Mouse (Mus musculus): ENCODE data around the gene Timeless. TPM values are rescaled to one million over a fixed set of nuclear protein-coding genes. Genes with fewer than 3 reads are reported as not detected.

The Timeless gene
- total RNA-seq, 1 experiment, result 69.7 TPM

- Histone ChIP-seq H3K4me1 (ENCODE audit: control insufficient read depth in 2 of 2, insufficient read depth in 2 of 2, low read length in 2 of 2, poor library complexity in 1 of 2) (peaks cover 3 to 6% of the 10 kb centered on the region in 2 experiments; a peak in 2 of 4 replicates), H3K27ac (ENCODE audit: insufficient read depth, low read depth, low read length, poor library complexity, severe bottlenecking) (no peak overlapping the region), H3K9me3 (ENCODE audit: control insufficient read depth, insufficient read depth, low read depth, low read length) (no peaks in the 10 kb centered on the region), H3K4me3 (ENCODE audit: insufficient read depth in 1 of 2, low read depth in 1 of 2, low read length in 2 of 2, poor library complexity in 1 of 2, severe bottlenecking in 1 of 2) (no peak overlapping the region), H3K9ac (ENCODE audit: insufficient read depth, low read depth, low read length, poor library complexity, severe bottlenecking) (peak overlapping the region; percentile 20), H3K36me3 (ENCODE audit: control insufficient read depth, insufficient read depth, low read length, poor library complexity, severe bottlenecking) (no peaks in the 10 kb centered on the region)
- DNase-seq (ENCODE audit: low read depth, low spot score), result no peak
- in situ Hi-C loops (cut with MboI; ENCODE audit: low sequenced_read_pairs in 2 of 2, unreplicated experiment in 2 of 2), result no loop called here
- TF ChIP-seq MAFK (IDR thresholded peaks at IDR 0.05; ENCODE audit: insufficient read depth, low read depth, low read length) (no peak), CHD2 (IDR thresholded peaks at IDR 0.05; ENCODE audit: low read depth, low read length) (no peak), ZC3H11A (IDR thresholded peaks at IDR 0.05; ENCODE audit: borderline replicate concordance, low read depth, low read length) (no peak), HCFC1 (IDR thresholded peaks at IDR 0.05; ENCODE audit: borderline replicate concordance, insufficient read depth, low read length) (no peak), ZNF384 (IDR thresholded peaks at IDR 0.05; ENCODE audit: low read depth, low read length) (no peak)
Measured at GRCm38 (mm10) chr10:128263393-128264310, 31.8 kb downstream of the Timeless start.

GRCm38 (mm10) chr10:128268371-128268770 is 36.5 kb downstream of the Timeless start, which contains the start of gene Apof:
TSS of gene Apof (plus strand) at chr10:128268671.
- no peak within 1 kb of the TSS for H3K27ac ChIP-seq (ENCODE audit: insufficient read depth, low read depth, low read length, poor library complexity, severe bottlenecking)
- no peaks in the 10 kb centered on the region for H3K36me3 ChIP-seq (ENCODE audit: control insufficient read depth, insufficient read depth, low read length, poor library complexity, severe bottlenecking)
- no peak for DNase-seq (ENCODE audit: low read depth, low spot score)
- H3K4me1 ChIP-seq (ENCODE audit: control insufficient read depth in 2 of 2, insufficient read depth in 2 of 2, low read length in 2 of 2, poor library complexity in 1 of 2), result peaks cover 6 to 7% of the 10 kb centered on the region in 2 experiments; a peak in 2 of 4 replicates
- H3K9me3 ChIP-seq (ENCODE audit: control insufficient read depth, insufficient read depth, low read depth, low read length), result no peaks in the 10 kb centered on the region
- H3K4me3 ChIP-seq (ENCODE audit: insufficient read depth in 1 of 2, low read depth in 1 of 2, low read length in 2 of 2, poor library complexity in 1 of 2, severe bottlenecking in 1 of 2), result no peak within 1 kb of the TSS
- TF ChIP-seq ZC3H11A (IDR thresholded peaks at IDR 0.05; ENCODE audit: borderline replicate concordance, low read depth, low read length) (no peak), ZNF384 (IDR thresholded peaks at IDR 0.05; ENCODE audit: low read depth, low read length) (no peak), MAFK (IDR thresholded peaks at IDR 0.05; ENCODE audit: insufficient read depth, low read depth, low read length) (no peak), CHD2 (IDR thresholded peaks at IDR 0.05; ENCODE audit: low read depth, low read length) (no peak), HCFC1 (IDR thresholded peaks at IDR 0.05; ENCODE audit: borderline replicate concordance, insufficient read depth, low read length) (no peak)
- H3K9ac ChIP-seq (ENCODE audit: insufficient read depth, low read depth, low read length, poor library complexity, severe bottlenecking), result no peak within 1 kb of the TSS
- in situ Hi-C loops (cut with MboI; ENCODE audit: low sequenced_read_pairs in 2 of 2, unreplicated experiment in 2 of 2), result no loop called here

GRCm38 (mm10) chr10:128269206-128269910 is 37.5 kb downstream of the Timeless start:
- Histone ChIP-seq H3K9ac (ENCODE audit: insufficient read depth, low read depth, low read length, poor library complexity, severe bottlenecking) (no peak overlapping the region), H3K27ac (ENCODE audit: insufficient read depth, low read depth, low read length, poor library complexity, severe bottlenecking) (no peak overlapping the region), H3K4me1 (ENCODE audit: control insufficient read depth in 2 of 2, insufficient read depth in 2 of 2, low read length in 2 of 2, poor library complexity in 1 of 2) (peaks cover 3 to 7% of the 10 kb centered on the region in 2 experiments; a peak in 2 of 4 replicates), H3K9me3 (ENCODE audit: control insufficient read depth, insufficient read depth, low read depth, low read length) (no peaks in the 10 kb centered on the region), H3K36me3 (ENCODE audit: control insufficient read depth, insufficient read depth, low read length, poor library complexity, severe bottlenecking) (no peaks in the 10 kb centered on the region), H3K4me3 (ENCODE audit: insufficient read depth in 1 of 2, low read depth in 1 of 2, low read length in 2 of 2, poor library complexity in 1 of 2, severe bottlenecking in 1 of 2) (no peak overlapping the region)
- in situ Hi-C loops (cut with MboI; ENCODE audit: low sequenced_read_pairs in 2 of 2, unreplicated experiment in 2 of 2), result no loop called here
- DNase-seq (ENCODE audit: low read depth, low spot score), result no peak
- no peak for TF ChIP-seq HCFC1 (IDR thresholded peaks at IDR 0.05; ENCODE audit: borderline replicate concordance, insufficient read depth, low read length)
- TF ChIP-seq ZNF384 (IDR thresholded peaks at IDR 0.05; ENCODE audit: low read depth, low read length), result no peak
- TF ChIP-seq ZC3H11A (IDR thresholded peaks at IDR 0.05; ENCODE audit: borderline replicate concordance, low read depth, low read length), result no peak
- no peak for TF ChIP-seq CHD2 (IDR thresholded peaks at IDR 0.05; ENCODE audit: low read depth, low read length)
- TF ChIP-seq MAFK (IDR thresholded peaks at IDR 0.05; ENCODE audit: insufficient read depth, low read depth, low read length), result no peak

GRCm38 (mm10) chr10:128270287-128270841 is 38.5 kb downstream of the Timeless start, which contains the start of gene Stat2:
TSS of gene Stat2 (plus strand) at chr10:128270559.
- peak within 1 kb of the TSS; percentile 91 to 93 for H3K4me3 ChIP-seq (ENCODE audit: insufficient read depth in 1 of 2, low read depth in 1 of 2, low read length in 2 of 2, poor library complexity in 1 of 2, severe bottlenecking in 1 of 2)
- peak; percentile 98 for DNase-seq (ENCODE audit: low read depth, low spot score)
- no peak for TF ChIP-seq HCFC1 (IDR thresholded peaks at IDR 0.05; ENCODE audit: borderline replicate concordance, insufficient read depth, low read length)
- no peak for TF ChIP-seq ZNF384 (IDR thresholded peaks at IDR 0.05; ENCODE audit: low read depth, low read length)
- TF ChIP-seq MAFK (IDR thresholded peaks at IDR 0.05; ENCODE audit: insufficient read depth, low read depth, low read length), result no peak
- TF ChIP-seq ZC3H11A (IDR thresholded peaks at IDR 0.05; ENCODE audit: borderline replicate concordance, low read depth, low read length), result no peak
- no peak for TF ChIP-seq CHD2 (IDR thresholded peaks at IDR 0.05; ENCODE audit: low read depth, low read length)
- in situ Hi-C loops (cut with MboI; ENCODE audit: low sequenced_read_pairs in 2 of 2, unreplicated experiment in 2 of 2), result no loop called here
- no peaks in the 10 kb centered on the region for H3K9me3 ChIP-seq (ENCODE audit: control insufficient read depth, insufficient read depth, low read depth, low read length)
- H3K36me3 ChIP-seq (ENCODE audit: control insufficient read depth, insufficient read depth, low read length, poor library complexity, severe bottlenecking), result no peaks in the 10 kb centered on the region
- peak within 1 kb of the TSS; percentile 80 for H3K9ac ChIP-seq (ENCODE audit: insufficient read depth, low read depth, low read length, poor library complexity, severe bottlenecking)
- peaks cover 3 to 7% of the 10 kb centered on the region in 2 experiments; a peak in 2 of 4 replicates for H3K4me1 ChIP-seq (ENCODE audit: control insufficient read depth in 2 of 2, insufficient read depth in 2 of 2, low read length in 2 of 2, poor library complexity in 1 of 2)
- peak within 1 kb of the TSS; percentile 3; the same call in 1 of the 2 replicates for H3K27ac ChIP-seq (ENCODE audit: insufficient read depth, low read depth, low read length, poor library complexity, severe bottlenecking)
